Mouse (Mus musculus) CH12.LX (cell line): ENCODE results near the gene Celf2.

Experiments used
- CHD2 ChIP-seq: IDR thresholded peaks from 2 replicates; pipeline ENCODE4 v1.6.1; 2011; ENCODE audit warnings: low read length, improper control_type of control experiment
- CTCF ChIP-seq, 2 experiments: IDR thresholded peaks in 1 of 2; conservative IDR thresholded peaks in 1 of 2; 2 replicates each; pipeline ENCODE4 v1.5.1; 2011 to 2012; ENCODE audit warnings: low read depth in 2 of 2, low read length in 2 of 2, improper control_type of control experiment in 1 of 2, inconsistent platforms in 1 of 2, mild to moderate bottlenecking in 1 of 2, moderate library complexity in 1 of 2
- EP300 ChIP-seq: IDR thresholded peaks from 2 replicates; pipeline ENCODE4 v1.6.1; 2011; ENCODE audit warnings: low read length, improper control_type of control experiment
- IRF4 ChIP-seq: IDR thresholded peaks from 2 replicates; pipeline ENCODE4 v1.6.1; 2014; ENCODE audit warnings: low read depth, mild to moderate bottlenecking, inconsistent platforms, low read length, improper control_type of control experiment
- MAFK ChIP-seq: IDR thresholded peaks from 2 replicates; pipeline ENCODE4 v1.6.1; 2011; ENCODE audit warnings: low read length, improper control_type of control experiment; ENCODE audit not compliant: insufficient replicate concordance
- NRF1 ChIP-seq: IDR thresholded peaks from 2 replicates; pipeline ENCODE4 v1.6.1; 2014; ENCODE audit warnings: low read depth, mild to moderate bottlenecking, inconsistent platforms, low read length, improper control_type of control experiment, moderate library complexity
- POLR2A ChIP-seq: IDR thresholded peaks from 2 replicates; pipeline ENCODE4 v1.6.1; 2011; ENCODE audit warnings: low read depth, mild to moderate bottlenecking, improper control_type of control experiment, low read length
- POLR2AphosphoS2 ChIP-seq: IDR thresholded peaks from 2 replicates; pipeline ENCODE4 v1.6.1; 2011; ENCODE audit warnings: low read depth, low read length, improper control_type of control experiment
- RAD21 ChIP-seq: IDR thresholded peaks from 2 replicates; pipeline ENCODE4 v1.6.1; 2011; ENCODE audit warnings: low read depth, mild to moderate bottlenecking, low read length, improper control_type of control experiment, moderate library complexity
- SMC3 ChIP-seq: IDR thresholded peaks from 2 replicates; pipeline ENCODE4 v1.6.1; 2011; ENCODE audit warnings: low read depth, low read length, improper control_type of control experiment
- TCF12 ChIP-seq: IDR thresholded peaks from 2 replicates; pipeline ENCODE4 v1.6.1; 2014; ENCODE audit warnings: low read depth, mild to moderate bottlenecking, inconsistent platforms, low read length, improper control_type of control experiment
- ZNF384 ChIP-seq: IDR thresholded peaks from 2 replicates; pipeline ENCODE4 v1.6.1; 2012; ENCODE audit warnings: low read depth, low read length, improper control_type of control experiment, inconsistent platforms

GRCm38 (mm10) chr2:7267166-7267565 lies 242.2 kb downstream of the Celf2 start:
- TF ChIP-seq ZNF384 (no peak), CTCF (conservative IDR thresholded peaks at IDR 0.05 in 1 of 2, IDR thresholded peaks at IDR 0.05 in 1 of 2; ENCODE audit: low read depth in 2 of 2, low read length in 2 of 2) (no peak), SMC3 (no peak), MAFK (no peak), POLR2AphosphoS2 (no peak), NRF1 (no peak), EP300 (no peak), TCF12 (no peak), IRF4 (no peak), CHD2 (no peak), RAD21 (no peak), POLR2A (no peak)
